Mouse (Mus musculus) activated CD4-positive, CD25-positive, alpha-beta regulatory T cell, adult 4 months (primary cell): ENCODE measurements around the gene Gas2l2. TPM values are rescaled to one million over a fixed set of nuclear protein-coding genes. Genes with fewer than 3 reads are reported as not detected.
A peak's percentile ranks its signal among the peaks of the same experiment; 100 is the strongest.

Experiments used
- ATAC-seq: one replicate; pipeline ENCODE4 v1.8.0; 2017
- polyA plus RNA-seq, 2 experiments: library from polyadenylated mRNA; unstranded; fragments of 100-300 nt; shearing (Covaris generic); gene quantifications; one replicate each; pipeline ENCODE4 v1.2.1; 2017

The Gas2l2 gene
- not detected for polyA plus RNA-seq

- no peak for ATAC-seq
Measured at GRCm38 (mm10) chr11:83429355-83429754, at the start of gene Gas2l2. TSS of gene Gas2l2 (minus strand) at chr11:83429455.

GRCm38 (mm10) chr11:83473235-83474016 is 44.2 kb upstream of the Gas2l2 start:
- ATAC-seq, result peak; percentile 9

GRCm38 (mm10) chr11:83472324-83473234 is 43.3 kb upstream of the Gas2l2 start, which contains the start of gene Taf15:
TSS of gene Taf15 (plus strand) at chr11:83473086.
- peak; percentile 99 for ATAC-seq

- no peak for ATAC-seq
Measured at GRCm38 (mm10) chr11:83471766-83472165, 42.5 kb upstream of the Gas2l2 start.

GRCm38 (mm10) chr11:83468765-83469164 is 39.5 kb upstream of the Gas2l2 start:
- no peak for ATAC-seq

GRCm38 (mm10) chr11:83467120-83467652 is 37.9 kb upstream of the Gas2l2 start:
- no peak for ATAC-seq

GRCm38 (mm10) chr11:83465976-83466375 is 36.7 kb upstream of the Gas2l2 start:
- ATAC-seq, result no peak

GRCm38 (mm10) chr11:83462711-83463244 is 33.5 kb upstream of the Gas2l2 start, which contains the start of gene Mmp28:
TSS of gene Mmp28 (minus strand) at chr11:83463071.
- no peak for ATAC-seq

- ATAC-seq, result no peak
Measured at GRCm38 (mm10) chr11:83461462-83462027, 32.3 kb upstream of the Gas2l2 start.

- no peak for ATAC-seq
Measured at GRCm38 (mm10) chr11:83457912-83458601, 28.8 kb upstream of the Gas2l2 start.

GRCm38 (mm10) chr11:83457257-83457656 is 28.0 kb upstream of the Gas2l2 start:
- ATAC-seq, result no peak

GRCm38 (mm10) chr11:83455608-83456007 is 26.4 kb upstream of the Gas2l2 start:
- no peak for ATAC-seq

- ATAC-seq, result no peak
Measured at GRCm38 (mm10) chr11:83454548-83454947, 25.3 kb upstream of the Gas2l2 start.

- ATAC-seq, result no peak
Measured at GRCm38 (mm10) chr11:83451281-83451680, 22.0 kb upstream of the Gas2l2 start.

- no peak for ATAC-seq
Measured at GRCm38 (mm10) chr11:83450550-83450949, 21.3 kb upstream of the Gas2l2 start.

GRCm38 (mm10) chr11:83449298-83449697 is 20.0 kb upstream of the Gas2l2 start:
- ATAC-seq, result no peak

- no peak for ATAC-seq
Measured at GRCm38 (mm10) chr11:83448927-83449236, 19.6 kb upstream of the Gas2l2 start.

- no peak for ATAC-seq
Measured at GRCm38 (mm10) chr11:83448021-83448926, 19.0 kb upstream of the Gas2l2 start.

- no peak for ATAC-seq
Measured at GRCm38 (mm10) chr11:83447612-83448011, 18.4 kb upstream of the Gas2l2 start.

GRCm38 (mm10) chr11:83445001-83445400 is 15.7 kb upstream of the Gas2l2 start:
- ATAC-seq, result no peak

- ATAC-seq, result no peak
Measured at GRCm38 (mm10) chr11:83443824-83444223, 14.6 kb upstream of the Gas2l2 start.
